Mouse (Mus musculus) liver, adult 2 months (tissue): Measurements from ENCODE around the gene Gm13030. TPM values are rescaled to one million over a fixed set of nuclear protein-coding genes. Genes with fewer than 3 reads are reported as not detected.
"Not testable (repeated sequence)": the region's sequence is repeated elsewhere in the genome, so short reads cannot be mapped to it uniquely, and the experiment has no call there.

Experiments used
- DNase-seq: peaks from one replicate; pipeline ENCODE4 v3.0.0-alpha.2; 2011; ENCODE audit warnings: low read depth, low spot score; ENCODE audit errors: extremely low read depth
- H3K27ac ChIP-seq: fragments of 200-500 bp; replicated peaks from 2 replicates; pipeline ENCODE4 v1.5.1; 2012; ENCODE audit warnings: low read depth, mild to moderate bottlenecking, control low read depth, inconsistent platforms, low read length; ENCODE audit not compliant: insufficient read depth
- H3K27me3 ChIP-seq: fragments of 200-500 bp; 2 replicates; pipeline ENCODE4 v1.6.1; 2012; ENCODE audit warnings: mild to moderate bottlenecking, moderate library complexity, low read length, inconsistent platforms; ENCODE audit not compliant: control insufficient read depth, insufficient read depth
- H3K36me3 ChIP-seq: fragments of 200-500 bp; 2 replicates; pipeline ENCODE4 v1.6.1; 2012; ENCODE audit warnings: low read length, inconsistent platforms; ENCODE audit not compliant: control insufficient read depth, insufficient read depth
- H3K4me1 ChIP-seq: fragments of 200-500 bp; 2 replicates; pipeline ENCODE4 v1.6.1; 2011; ENCODE audit warnings: low read length; ENCODE audit not compliant: control insufficient read depth, insufficient read depth
- H3K4me3 ChIP-seq: fragments of 200-500 bp; 2 replicates; pipeline ENCODE4 v1.5.1; 2011; ENCODE audit warnings: low read depth, mild to moderate bottlenecking, control low read depth, low read length, moderate library complexity; ENCODE audit not compliant: insufficient read depth
- H3K79me2 ChIP-seq: fragments of 200-500 bp; 2 replicates; pipeline ENCODE4 v1.6.1; 2012; ENCODE audit warnings: inconsistent platforms, mild to moderate bottlenecking, low read length, moderate library complexity; ENCODE audit not compliant: control insufficient read depth, insufficient read depth
- H3K9ac ChIP-seq: fragments of 200-500 bp; 2 replicates; pipeline ENCODE4 v1.6.1; 2012; ENCODE audit warnings: low read depth, mild to moderate bottlenecking, control low read depth, inconsistent platforms, low read length
- CTCF ChIP-seq: fragments of 200-500 bp; IDR thresholded peaks from 2 replicates; pipeline ENCODE4 v1.5.1; 2011; ENCODE audit warnings: low read depth, low read length, control low read depth
- POLR2A ChIP-seq: fragments of 200-500 bp; IDR thresholded peaks from 2 replicates; pipeline ENCODE4 v1.6.1; 2011; ENCODE audit warnings: low read length, control low read depth; ENCODE audit not compliant: insufficient read depth; ENCODE audit errors: extremely low read depth
- WGBS: fragments of 180-500 bp; shearing (Covaris S2); methylation state at CpG from one replicate; pipeline ENCODE4 v1.1.7; 2018; 5-methylcytosine and 5-hydroxymethylcytosine counted together
- polyA plus RNA-seq: library from polyadenylated mRNA; depleted of rRNA; stranded (reverse); fragments of >200 nt; gene quantifications from 2 replicates; pipeline ENCODE4 v1.2.3, GENCODE M21; 2012
- total RNA-seq: library from RNA; depleted of rRNA; stranded (reverse); fragments of >200 nt; gene quantifications from 2 replicates; pipeline ENCODE4 v1.2.3, GENCODE M21; 2014

Gene Gm13030
- total and polyA plus RNA-seq, 2 experiments = not detected

DNA sequence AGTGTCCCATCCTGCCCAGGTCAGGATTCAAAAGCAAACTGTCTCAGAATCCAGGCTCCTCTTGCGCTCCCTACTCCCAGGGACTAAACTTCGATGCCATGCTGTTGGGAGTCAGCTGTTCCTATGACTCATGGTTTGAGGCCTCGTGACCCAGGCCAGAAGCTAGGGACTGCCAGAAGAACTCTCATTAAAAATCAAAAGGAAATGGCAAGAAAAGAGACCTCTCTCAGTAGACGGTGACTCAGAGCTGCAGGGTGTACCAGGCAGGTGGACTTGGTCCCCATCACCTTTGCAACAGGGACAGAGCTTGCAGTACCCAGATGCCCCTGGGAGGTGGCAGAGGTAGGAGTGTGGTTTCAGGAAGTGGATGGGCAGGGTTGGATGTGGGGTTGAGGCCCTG, 4.0 kb upstream of the Gm13030 start, which contains the start of gene Pla2g2e:
Gene Pla2g2e, plus strand, starts transcription at position 212 of the 400 bp plus-strand sequence.
- H3K4me3 ChIP-seq = no peak within 1 kb of the TSS
- H3K79me2 ChIP-seq = no peaks in the 10 kb centered on the region
- no peak within 1 kb of the TSS for H3K27ac ChIP-seq
- no peaks in the 10 kb centered on the region for H3K27me3 ChIP-seq
- WGBS = 77% methylated on average over 4 of the region's 4 CpGs
- no peak for TF ChIP-seq POLR2A
- TF ChIP-seq CTCF = no peak
- H3K9ac ChIP-seq = no peak within 1 kb of the TSS
- no peak for DNase-seq
- no peaks in the 10 kb centered on the region for H3K36me3 ChIP-seq
- H3K4me1 ChIP-seq = no peaks in the 10 kb centered on the region

DNA sequence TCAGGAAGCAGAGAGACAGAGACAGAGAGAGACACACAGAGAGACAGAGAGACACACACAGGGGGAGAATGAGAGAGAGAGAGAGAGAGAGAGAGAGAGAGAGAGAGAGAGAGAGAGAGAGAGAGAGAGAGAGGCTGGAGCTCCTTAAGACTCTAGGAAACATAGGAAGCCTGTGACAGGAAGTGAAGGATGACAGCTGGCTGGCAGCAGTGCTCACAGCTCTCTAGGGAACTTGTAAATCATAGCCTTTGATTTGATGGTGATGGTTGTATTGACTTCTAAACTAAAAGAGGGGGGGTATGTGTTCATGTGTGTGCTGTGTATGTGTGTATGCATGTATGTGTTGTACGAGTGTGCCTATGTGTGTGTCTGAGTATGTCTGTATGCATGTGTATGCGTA, 2.2 kb upstream of the Gm13030 start:
- WGBS = 95% methylated on average over 2 of the region's 2 CpGs
- H3K9ac ChIP-seq = no peak overlapping the region
- no peaks in the 10 kb centered on the region for H3K4me1 ChIP-seq
- H3K4me3 ChIP-seq = no peak overlapping the region
- H3K27me3 ChIP-seq = no peaks in the 10 kb centered on the region
- H3K27ac ChIP-seq = no peak overlapping the region
- no peaks in the 10 kb centered on the region for H3K36me3 ChIP-seq
- DNase-seq = no peak
- no peak for TF ChIP-seq POLR2A
- no peak for TF ChIP-seq CTCF
- H3K79me2 ChIP-seq = no peaks in the 10 kb centered on the region

DNA sequence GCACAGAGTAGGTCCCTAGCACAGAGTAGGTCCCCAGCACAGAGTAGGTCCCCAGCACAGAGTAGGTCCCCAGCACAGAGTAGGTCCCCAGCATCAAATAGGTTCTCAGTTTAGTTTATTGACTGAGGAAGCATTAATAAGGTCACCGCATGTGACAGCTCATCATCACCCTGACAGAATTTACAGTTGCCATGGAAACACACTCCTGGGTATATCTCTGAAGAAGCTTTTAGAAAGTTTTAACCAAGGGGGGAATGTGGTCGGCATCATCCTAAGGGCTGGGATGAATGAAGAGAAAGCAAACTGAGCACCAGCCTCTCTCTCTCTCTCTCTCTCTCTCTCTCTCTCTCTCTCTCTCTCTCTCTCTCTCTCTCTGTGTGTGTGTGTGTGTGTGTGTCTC, 1.5 kb upstream of the Gm13030 start:
- H3K27ac ChIP-seq, H3K36me3 ChIP-seq, H3K9ac ChIP-seq, DNase-seq, H3K79me2 ChIP-seq, H3K4me3 ChIP-seq, H3K4me1 ChIP-seq, H3K27me3 ChIP-seq: not testable (repeated sequence)
- WGBS = 87% methylated on average over 2 of the region's 2 CpGs

DNA sequence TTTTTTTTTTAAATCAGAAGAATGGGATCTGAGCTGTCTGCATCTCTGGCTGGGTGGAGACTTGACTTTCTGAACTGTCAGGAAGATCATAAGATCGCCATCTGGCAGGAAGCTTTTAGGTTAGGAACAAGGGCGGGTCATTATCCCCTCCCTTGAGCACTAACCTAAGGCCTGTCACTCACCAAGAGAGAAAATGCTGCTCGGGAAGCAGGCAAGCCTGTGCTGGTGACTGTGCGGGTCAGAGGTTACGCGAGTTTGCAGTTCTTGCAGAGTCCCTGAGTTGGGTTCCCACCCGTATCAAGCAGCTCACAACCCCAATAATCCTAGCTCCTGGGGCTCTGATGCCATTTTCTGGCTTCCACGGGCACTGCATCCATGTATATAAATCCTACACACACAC, 5.1 kb downstream of the Gm13030 start:
- no peaks in the 10 kb centered on the region for H3K4me1 ChIP-seq
- no peaks in the 10 kb centered on the region for H3K27me3 ChIP-seq
- no peak for TF ChIP-seq POLR2A
- TF ChIP-seq CTCF = no peak
- H3K79me2 ChIP-seq = no peaks in the 10 kb centered on the region
- no peaks in the 10 kb centered on the region for H3K36me3 ChIP-seq
- WGBS = 61% methylated on average over 8 of the region's 8 CpGs
- no peak for DNase-seq
- H3K4me3 ChIP-seq = no peak overlapping the region
- H3K27ac ChIP-seq = no peak overlapping the region
- no peak overlapping the region for H3K9ac ChIP-seq

DNA sequence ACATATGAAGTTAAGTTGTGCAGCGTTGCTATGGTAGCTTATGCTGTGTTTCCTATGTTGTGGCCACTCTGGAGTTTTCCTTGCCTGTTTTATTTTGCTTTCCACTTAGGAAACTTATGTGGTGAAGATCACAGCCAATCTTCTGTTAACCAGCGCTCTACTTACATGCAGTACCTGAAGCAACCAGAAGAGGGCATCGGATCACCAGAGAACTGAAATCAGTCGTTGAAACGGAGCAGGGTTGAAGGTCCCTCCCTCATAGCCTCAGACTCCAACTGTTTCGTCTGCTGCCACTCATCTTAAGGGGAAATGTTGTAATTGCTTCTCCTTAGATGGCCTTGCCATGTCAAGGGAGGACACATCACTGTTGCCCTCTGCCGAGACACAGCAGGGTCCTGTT, 7.4 kb downstream of the Gm13030 start:
- peak; percentile 73 for TF ChIP-seq CTCF
- no peak for TF ChIP-seq POLR2A
- WGBS = 13% methylated on average over 7 of the region's 7 CpGs
- Histone ChIP-seq H3K27me3 (no peaks in the 10 kb centered on the region), H3K36me3 (no peaks in the 10 kb centered on the region), H3K4me3 (no peak overlapping the region), H3K27ac (no peak overlapping the region), H3K4me1 (no peaks in the 10 kb centered on the region), H3K9ac (no peak overlapping the region), H3K79me2 (no peaks in the 10 kb centered on the region)
- peak; percentile 54 for DNase-seq

DNA sequence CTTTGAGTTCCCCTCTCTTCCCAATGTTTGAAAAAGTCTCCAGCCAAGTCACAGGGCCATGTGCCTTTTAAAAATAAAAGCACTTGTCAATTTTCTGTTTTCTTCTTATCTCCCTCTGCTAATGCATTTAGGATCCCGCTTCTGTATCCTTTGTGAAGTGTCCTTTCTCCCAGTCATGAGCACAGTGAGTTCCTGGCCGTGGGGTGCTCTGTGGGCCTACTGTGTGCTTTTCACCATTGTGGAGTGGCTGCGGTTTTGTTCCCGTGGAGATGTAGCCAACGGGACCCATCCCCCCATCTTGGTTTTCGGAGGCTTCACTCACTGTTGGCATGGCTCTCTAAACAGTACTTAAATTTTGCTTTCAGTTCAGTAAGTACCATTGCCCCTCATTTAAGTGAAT, 7.8 kb downstream of the Gm13030 start:
- no peaks in the 10 kb centered on the region for H3K27me3 ChIP-seq
- no peak overlapping the region for H3K27ac ChIP-seq
- no peak for TF ChIP-seq CTCF
- no peak for TF ChIP-seq POLR2A
- no peaks in the 10 kb centered on the region for H3K79me2 ChIP-seq
- H3K36me3 ChIP-seq = no peaks in the 10 kb centered on the region
- H3K4me3 ChIP-seq = no peak overlapping the region
- no peaks in the 10 kb centered on the region for H3K4me1 ChIP-seq
- 56% methylated on average over 6 of the region's 6 CpGs for WGBS
- DNase-seq = no peak
- no peak overlapping the region for H3K9ac ChIP-seq

DNA sequence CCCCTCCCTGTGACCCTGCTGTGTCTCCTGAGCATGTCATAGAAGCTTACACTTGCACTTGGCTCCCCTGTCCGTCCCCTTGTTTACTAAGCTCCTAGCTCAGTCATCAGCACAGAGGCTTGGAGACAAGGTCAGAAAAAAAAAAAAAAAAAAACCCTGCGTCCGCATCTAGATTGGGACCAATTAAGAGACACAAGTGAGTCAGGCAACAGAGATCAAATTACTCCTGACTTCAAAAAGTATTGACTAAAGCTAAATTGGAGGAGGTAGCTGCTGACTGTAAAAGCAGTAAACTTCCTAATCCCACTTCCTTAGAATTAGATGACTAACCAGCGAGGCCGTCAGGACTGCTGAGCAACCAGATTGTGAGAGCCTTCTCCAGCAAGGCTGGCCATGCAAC, 8.7 kb downstream of the Gm13030 start:
- no peak overlapping the region for H3K27ac ChIP-seq
- no peak for DNase-seq
- no peaks in the 10 kb centered on the region for H3K79me2 ChIP-seq
- H3K4me1 ChIP-seq = no peaks in the 10 kb centered on the region
- 30% methylated on average over 5 of the region's 5 CpGs for WGBS
- H3K4me3 ChIP-seq = no peak overlapping the region
- no peaks in the 10 kb centered on the region for H3K36me3 ChIP-seq
- no peaks in the 10 kb centered on the region for H3K27me3 ChIP-seq
- H3K9ac ChIP-seq = no peak overlapping the region
- TF ChIP-seq POLR2A (no peak), CTCF (no peak)
